Comparison of ENCODE assay signal across 8 mouse cellular contexts in genomic region chr1:24678205-24678917, GRCm38 (mm10). TPM values are rescaled to one million over a fixed set of nuclear protein-coding genes. Genes with fewer than 3 reads are reported as not detected.
DNase-seq lines count a peak whose midpoint lies in the region; ATAC-seq and TF ChIP-seq lines count a peak whose summit lies in the region.

Lmbrd1 (plus strand) TSS chr1:24678630.

- no peaks in the 10 kb centered on the region for H3K9me3 ChIP-seq in hindbrain, embryonic 13.5 days

- H3K4me1 ChIP-seq in hindbrain, embryonic 13.5 days (replicated peaks) = peaks cover 16% of the 10 kb centered on the region

- TF ChIP-seq CTCF in Patski (IDR thresholded peaks at IDR 0.05) = peak; percentile 99

- peak within 1 kb of the TSS; percentile 62 for H3K4me2 ChIP-seq in hindbrain, embryonic 13.5 days

- peaks cover 8% of the 10 kb centered on the region for H3K27me3 ChIP-seq in Patski
- H3K27me3 ChIP-seq in hindbrain, embryonic 13.5 days = no peaks in the 10 kb centered on the region

- POLR2A ChIA-PET in Patski (lab: Charles Lee) = no interaction called here

- WGBS in hindbrain, embryonic 13.5 days = 2% methylated on average over 50 of the region's 54 CpGs

- peak; percentile 64 for DNase-seq in Patski (ENCODE audit: low read depth, low spot score)
- peak; percentile 98 for DNase-seq in cerebellum, postnatal 14 days
- DNase-seq in frontal cortex, postnatal 14 days (ENCODE audit: low spot score in 2 of 2) = peak; percentile 88 to 92
- DNase-seq in layer of hippocampus, postnatal 25 days (ENCODE audit: extremely low spot score in 1 of 2, low spot score in 1 of 2) = peak; percentile 98
- DNase-seq in lung, postnatal 25 days (ENCODE audit: low spot score) = peak; percentile 93
- peak; percentile 95 for DNase-seq in retina, embryonic 14.5 days (ENCODE audit: low spot score)
- peak; percentile 99 for DNase-seq in thymus, postnatal 4 days

- CTCF ChIA-PET in Patski (lab: Charles Lee) = no interaction called here

- H3K36me3 ChIP-seq in hindbrain, embryonic 13.5 days = no peaks in the 10 kb centered on the region

- H3K4me3 ChIP-seq in hindbrain, embryonic 13.5 days = peak within 1 kb of the TSS; percentile 80

- peak within 1 kb of the TSS; percentile 89 for H3K27ac ChIP-seq in hindbrain, embryonic 13.5 days

- peak; percentile 96 for ATAC-seq in Patski
- peak; percentile 97 for ATAC-seq in hindbrain, embryonic 13.5 days (ENCODE audit: low FRiP score)

- peak within 1 kb of the TSS; percentile 88 for H3K9ac ChIP-seq in hindbrain, embryonic 13.5 days

- in situ Hi-C loops in Patski (cut with MboI; ENCODE audit: low pct_unique_long_range_greater_than_20kb) = no loop called here

RNA-seq across cellular contexts. Expression of gene Lmbrd1, which starts in this region (rescaled TPM):
- 71.1 TPM for polyA plus RNA-seq in Patski (2021)
- polyA plus RNA-seq in hindbrain, embryonic 13.5 days (2015; fragmentation: Nextera tagmentation; extraction: Ambion mirVana) = 43.8 and 48.0 TPM in 2 replicates
- total RNA-seq in layer of hippocampus, postnatal 25 days (2021) = 100 to 1,000 TPM; 107 to 112 TPM

Comparison
In these comparisons a context has a peak if more than half of its experiments do, and no peak if none do; other contexts are left out.
1. Peak in every context shown above with its lines: DNase-seq, ATAC-seq, H3K4me3 ChIP-seq and H3K27ac ChIP-seq.